Mouse (Mus musculus) kidney, adult 8-10 months (tissue): ENCODE measurements at regions not wholly inside any gene's neighbourhood (a gene's known extent, or its start where the extent isn't known, plus 50 kb on each side); places are given as distances from the start of the nearest gene placed in this dataset.

Experiments used
- DNase-seq, 2 experiments: peaks; one replicate each; pipeline ENCODE4 v3.0.0; 2022

DNA sequence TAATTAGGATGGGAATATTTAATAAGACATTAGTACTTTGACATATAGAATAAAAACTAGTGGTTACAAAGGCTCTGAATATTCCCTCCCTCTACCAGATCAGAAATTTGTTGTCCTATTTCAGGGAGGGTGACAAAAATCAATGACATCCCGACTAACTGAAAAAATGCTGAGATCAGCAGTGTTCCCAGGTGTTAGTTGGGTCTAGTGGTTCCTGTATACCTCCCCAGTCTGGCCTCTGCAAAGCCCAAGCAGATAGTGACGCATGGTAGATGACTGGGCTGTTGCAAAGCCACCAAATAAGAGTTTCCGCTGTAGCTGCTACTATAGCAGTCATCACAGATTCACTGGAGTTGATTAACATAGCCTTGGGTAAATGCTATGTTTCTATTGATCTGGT, 59.9 kb upstream of the Gm4791 start:
- no peak for DNase-seq

DNA sequence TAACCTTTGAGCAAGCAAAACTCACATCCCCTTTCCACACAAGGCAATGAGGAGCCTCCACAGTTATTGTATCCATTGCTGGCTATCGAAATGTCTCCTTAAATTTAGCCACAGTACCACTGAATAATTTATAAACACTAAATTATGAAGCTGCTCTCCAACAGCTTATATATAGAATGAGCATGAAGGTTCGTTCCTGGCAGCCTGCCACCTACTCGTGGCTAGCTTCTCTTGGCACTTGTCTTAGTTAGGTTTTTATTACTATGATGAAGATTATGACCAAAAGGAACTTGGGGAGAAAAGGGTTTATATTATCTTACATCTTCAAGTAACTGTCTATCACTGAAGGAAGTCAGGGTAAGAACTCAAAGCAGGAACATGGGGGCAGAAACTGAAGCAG, 72.9 kb upstream of the Gm4791 start:
- no peak for DNase-seq

DNA sequence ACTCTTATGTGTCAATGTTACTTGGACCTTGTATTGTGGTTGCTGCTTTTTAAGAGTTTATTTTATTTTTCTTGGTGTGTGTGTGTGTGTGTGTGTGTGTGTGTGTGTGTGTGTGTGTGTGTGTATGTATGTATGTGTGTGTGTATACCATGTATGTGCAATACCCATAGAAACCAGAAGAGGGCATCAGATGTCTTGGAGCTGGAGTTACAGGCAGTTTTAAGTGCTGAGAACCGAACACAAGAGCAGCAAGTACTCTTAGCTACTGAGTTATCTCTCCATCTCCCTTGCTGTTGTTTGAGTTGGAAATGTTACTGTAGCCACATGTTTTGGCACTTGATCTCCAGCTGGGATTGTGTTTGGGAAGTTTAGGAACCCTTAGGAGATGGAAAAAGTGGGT, 78.5 kb upstream of the Gm4791 start:
- DNase-seq, result no peak

DNA sequence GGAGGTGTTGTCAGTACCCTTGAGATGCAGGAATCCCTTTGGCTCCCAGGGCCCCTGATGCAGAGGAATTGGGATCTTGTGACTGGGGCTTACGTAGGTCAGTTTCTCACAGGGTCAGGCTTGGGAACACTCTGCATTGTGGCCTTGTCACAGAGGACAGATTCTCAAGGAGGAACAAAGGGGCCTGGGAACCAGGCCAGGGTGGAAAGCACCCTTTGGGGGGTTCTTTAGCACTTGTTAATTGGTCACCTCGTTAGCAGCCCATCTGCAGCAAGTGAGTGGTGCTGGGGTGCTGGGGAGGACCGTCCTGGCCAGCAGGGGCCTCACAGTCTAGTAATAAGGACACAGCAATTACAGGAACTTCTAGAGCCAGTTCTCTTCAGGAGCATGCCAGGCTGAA, 85.3 kb upstream of the Gm4791 start:
- DNase-seq, result no peak

DNA sequence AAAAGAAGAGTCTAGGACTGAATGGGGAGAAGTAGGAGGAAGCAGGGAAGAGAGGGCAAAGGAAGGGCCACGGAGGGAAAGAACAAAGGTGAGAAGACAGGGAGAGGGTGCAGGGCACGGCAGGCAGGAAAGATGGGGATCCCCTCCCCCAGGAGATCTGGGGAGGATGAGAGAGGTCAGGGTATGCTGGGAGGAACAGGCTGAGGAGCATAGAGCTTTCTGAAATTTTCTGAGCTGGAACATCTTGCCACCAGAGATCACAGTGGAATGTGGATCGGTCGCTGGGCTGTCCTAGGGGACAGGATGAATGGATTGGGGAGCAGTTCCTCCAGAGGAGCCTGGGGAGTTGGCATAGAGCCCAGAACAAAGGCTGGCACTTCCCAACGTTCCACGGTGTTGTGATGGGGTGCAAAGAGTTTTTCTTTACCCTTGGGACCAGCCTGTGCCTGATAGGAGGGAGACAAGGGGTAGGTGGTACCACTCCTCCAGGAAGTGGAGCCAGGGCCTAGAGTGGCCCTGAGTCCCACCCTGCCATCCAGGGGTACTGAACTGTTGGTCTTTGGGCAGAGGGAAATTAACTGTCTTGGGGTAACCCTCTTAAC, 89.0 kb upstream of the Gm4791 start:
- DNase-seq, result no peak

DNA sequence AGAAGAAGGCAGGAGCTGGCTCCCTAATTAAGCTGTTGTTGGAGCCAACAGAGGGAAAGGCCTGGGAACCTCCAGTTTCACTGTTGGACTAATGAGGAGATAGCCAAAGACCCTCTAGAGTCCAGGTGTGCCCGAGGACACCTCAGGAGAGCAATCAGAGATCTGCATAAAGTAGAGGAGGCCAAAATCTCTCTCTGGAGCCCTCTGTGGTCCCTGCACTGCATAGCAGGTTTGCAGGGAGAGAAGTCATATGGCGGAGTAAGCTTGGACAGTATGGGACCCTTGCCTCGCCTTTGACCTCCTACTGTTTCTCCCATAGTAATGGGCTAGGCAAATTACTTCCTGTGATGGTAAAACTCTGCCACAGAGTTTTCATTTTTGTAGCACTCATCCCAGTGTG, 93.5 kb upstream of the Gm4791 start:
- DNase-seq, result no peak

DNA sequence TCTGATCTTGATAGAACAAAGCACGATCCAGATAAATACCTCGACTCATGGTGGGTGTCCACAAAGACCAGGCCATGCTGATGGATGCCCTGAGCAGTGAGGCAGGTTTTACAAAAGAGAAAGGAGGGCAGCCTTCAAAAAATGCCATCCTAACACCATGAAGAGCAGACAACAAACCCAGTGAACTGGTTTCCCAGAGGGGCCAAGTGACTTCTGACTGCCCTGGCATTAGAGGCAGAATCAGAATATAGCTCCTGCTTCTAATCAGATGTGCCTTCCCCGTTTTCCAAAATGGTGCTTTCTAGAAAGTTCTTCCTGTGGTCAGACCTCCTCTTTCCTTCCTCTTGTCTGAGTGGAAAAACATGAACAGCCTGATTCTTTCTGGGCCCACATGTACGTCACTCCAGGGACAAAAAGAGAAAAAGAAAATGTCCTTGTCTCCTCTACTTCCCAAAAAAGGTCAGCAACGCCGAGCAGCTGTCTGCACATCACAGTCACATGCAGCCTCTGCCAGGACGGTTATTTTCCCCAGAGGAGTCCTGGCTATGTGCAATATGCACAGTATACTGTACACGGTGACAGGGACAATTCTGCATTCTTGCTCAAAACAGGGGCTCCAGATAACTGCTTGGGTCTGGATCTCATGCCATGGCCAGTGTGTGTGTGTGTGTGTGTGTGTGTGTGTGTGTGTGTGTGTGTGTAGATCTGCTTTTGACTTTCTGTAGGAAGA, 94.9 kb upstream of the Gm4791 start:
- DNase-seq, result no peak

DNA sequence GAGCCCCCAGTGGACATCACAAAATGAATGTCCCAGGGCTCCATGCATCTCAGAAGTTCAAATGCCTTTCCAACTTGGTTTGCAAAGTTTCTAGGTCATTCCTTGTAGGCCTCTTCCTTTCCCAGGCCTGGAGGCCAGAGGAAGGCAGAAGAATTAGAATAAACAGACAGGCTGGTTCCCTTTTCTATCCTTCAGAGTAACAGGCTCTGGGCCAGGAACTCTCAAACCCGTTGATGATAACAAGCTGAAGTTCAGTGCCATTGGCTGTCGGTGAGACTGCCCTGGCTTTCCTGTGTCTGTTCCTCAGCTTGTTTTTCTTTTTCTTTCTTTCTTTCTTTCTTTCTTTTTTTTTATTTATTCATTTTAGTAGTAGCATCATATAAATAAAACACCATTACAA, 99.3 kb upstream of the Gm4791 start:
- DNase-seq, result no peak

DNA sequence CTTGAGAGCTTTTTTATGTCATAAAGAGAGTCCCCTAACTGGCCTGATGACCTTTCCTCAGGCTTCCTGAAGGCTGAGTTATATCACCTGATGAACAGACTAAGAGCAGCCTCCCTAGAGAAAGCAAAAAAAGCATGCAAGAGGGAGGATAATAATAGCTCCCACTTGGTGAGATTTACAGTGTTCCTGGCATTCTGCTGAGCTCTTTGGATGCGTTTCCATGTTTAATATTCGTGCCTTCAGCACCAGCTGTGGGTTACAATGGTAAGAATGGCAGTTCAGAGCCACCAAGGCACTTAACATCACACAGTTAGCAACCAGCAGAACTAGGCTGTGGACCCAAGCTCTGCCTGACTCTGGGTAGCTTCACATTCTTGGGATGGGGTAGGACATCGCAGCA, 100.4 kb upstream of the Gm4791 start:
- no peak for DNase-seq

DNA sequence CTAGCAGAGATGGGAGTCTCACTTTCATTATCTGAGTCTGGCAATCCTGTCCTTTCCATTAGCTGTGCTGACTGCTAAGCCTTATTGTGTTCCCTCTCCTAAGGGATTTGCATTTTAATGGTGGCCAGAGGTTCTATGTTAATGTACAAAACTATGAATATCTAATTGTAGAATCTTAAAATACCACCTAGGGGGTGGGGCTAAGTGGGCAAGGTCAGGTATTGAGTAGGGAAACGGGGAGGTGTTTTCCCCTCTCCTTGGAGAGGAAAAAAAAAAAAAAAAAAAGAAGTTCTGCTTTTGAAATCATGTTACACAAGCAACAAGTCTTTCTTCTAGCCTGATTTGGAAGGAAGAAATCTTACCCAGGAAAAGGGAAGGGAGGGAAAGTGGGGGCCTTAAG, 106.7 kb upstream of the Gm4791 start:
- peak in 1 of 2 experiments; percentile 7 for DNase-seq

DNA sequence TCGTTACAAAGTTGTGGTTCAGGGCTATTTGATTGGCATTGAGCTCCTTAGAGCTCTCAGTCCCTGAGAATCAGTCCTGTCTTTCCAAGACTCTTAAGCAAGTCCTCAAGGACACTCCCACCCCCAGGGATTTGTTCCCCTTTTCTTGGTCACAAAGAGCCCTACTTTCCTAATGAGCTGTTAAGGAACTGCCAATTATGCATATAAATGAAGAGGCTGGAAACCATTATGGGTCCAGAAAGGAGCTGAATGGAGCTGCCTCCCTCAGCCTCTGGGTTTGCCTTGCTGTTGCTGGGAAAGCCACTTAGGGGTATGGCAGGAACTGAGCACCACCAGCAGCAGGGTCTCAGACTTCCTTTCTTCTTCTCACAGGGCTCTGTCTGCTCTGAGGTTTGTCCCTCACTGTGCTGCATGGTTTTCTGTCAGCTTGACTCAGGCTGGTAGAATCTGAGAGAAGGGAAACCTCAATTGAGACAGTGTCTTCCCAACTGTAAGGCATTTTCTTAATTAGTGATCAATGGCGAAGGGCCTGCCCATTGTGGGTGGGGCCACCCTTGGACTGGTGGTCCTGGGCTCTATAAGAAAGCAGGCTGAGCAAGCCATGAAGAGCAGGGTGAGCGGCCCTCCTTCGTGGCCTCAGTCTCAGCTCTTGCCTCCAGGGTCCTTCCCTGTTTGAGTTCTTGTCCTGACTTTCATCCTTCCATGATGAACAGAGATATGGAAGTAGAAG, 108.4 kb upstream of the Gm4791 start:
- DNase-seq, result peak in 1 of 2 experiments; percentile 2

DNA sequence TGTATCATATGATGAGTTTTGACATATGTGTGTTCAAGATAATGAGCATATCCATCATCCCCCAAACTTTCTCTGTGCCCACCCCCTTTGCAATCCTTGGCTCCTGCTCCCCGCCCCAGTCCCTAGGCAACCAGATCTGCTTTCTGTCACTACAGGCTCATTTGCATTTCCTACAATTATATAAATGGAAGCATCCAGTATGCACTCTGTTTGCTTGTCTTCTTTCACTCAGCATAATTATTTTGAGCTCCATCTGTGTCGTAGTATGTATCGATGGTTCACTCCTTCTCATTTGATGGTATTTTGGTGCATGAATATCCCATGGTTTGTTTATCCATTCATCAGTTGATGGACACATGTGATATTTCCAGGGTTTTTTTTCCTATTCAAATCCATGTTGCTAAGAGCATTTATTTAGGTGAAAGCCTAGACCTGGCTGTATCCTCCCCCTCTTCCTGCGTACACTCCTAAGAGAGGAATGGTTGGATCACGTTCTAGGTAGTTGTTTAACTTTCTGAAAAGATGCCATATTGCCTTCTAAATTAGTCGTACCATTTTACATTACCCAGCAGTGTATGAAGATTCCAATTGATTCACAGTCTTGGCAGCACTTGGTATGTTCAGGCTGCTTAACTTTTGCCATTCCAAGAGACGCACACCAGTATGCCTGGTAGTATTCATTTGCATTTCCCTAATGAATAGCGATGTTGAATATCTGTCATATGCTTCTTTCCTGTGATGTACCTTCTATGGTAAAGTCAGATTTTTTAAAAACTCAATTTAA, 127.1 kb upstream of the Gm4791 start:
- no peak for DNase-seq

DNA sequence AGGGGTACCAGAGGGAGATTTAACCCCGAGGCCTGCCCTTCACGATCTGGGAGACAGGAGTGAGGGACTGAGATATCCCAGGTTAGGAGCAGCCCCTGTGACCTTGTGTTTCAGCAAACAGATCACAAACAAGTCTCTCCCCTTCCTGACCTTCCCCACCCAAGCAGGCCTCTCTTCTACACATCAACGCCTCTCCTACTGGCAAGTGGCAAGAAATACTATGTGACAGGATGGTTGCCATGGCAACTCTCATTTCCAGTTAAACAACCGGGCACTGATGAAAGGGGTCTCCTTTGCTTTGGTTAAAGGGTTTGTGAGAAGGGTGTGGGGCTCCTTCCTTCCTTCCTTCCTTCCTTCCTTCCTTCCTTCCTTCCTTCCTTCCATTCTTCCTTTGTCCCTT, 134.6 kb upstream of the Gm4791 start:
- DNase-seq, result no peak

DNA sequence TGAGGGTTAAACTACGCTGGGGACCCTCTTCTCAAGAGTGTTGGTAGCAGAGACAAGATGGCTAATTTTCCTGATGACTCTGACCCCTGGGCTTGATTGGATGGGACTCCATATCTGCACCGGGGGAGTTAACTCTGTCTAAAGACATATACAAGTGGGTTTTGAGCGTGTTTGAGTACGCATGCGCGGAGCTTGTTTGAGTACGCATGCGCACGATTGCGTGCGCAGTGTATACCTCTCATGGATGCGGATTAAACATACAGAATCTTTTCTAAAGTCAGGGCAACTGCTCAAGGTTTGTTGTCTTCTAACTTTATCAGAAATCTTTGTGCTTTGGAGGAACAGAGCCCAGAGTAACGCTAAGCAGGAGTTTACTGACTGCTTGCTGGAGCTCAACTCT, 146.8 kb upstream of the Gm4791 start:
- no peak for DNase-seq

DNA sequence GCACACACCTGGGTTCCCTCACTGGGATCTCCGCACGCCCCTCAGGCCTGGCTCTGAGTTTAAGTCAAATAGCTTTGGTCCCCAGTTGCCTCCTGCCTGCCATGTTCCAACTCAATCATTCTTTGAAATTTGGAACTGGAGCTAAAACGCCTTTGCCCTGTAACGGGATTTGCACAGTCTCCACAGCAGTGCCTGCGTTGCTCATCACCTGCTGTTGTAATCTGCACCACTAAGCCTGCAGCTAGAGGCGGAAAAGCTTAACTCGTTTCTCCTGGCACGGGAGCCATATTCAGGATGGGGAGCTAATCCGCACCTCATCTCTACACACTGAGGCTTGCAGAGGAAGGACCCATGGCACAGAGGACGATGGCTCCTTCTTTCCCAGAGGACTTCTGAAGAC, 147.2 kb upstream of the Gm4791 start:
- no peak for DNase-seq

DNA sequence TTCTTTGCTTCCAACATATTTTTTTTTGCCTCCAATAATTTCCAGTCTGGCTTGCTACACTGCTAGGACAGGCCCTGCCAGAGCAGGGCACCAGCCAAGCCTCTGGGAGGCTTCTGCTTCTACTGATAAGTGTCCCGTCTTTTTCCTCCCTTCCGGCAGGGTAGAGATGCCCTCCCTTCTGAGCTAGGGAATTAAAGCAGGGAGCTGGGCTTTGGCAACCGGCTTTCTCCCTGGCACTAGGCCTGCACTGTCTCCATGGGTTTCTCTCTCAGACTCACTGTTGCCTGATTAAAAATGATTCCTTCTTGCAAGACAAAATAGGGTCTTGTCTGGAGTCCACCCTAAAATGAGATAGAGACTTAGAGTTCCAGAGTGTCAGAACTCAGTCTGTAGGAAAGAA, 153.3 kb upstream of the Gm4791 start:
- DNase-seq, result no peak

DNA sequence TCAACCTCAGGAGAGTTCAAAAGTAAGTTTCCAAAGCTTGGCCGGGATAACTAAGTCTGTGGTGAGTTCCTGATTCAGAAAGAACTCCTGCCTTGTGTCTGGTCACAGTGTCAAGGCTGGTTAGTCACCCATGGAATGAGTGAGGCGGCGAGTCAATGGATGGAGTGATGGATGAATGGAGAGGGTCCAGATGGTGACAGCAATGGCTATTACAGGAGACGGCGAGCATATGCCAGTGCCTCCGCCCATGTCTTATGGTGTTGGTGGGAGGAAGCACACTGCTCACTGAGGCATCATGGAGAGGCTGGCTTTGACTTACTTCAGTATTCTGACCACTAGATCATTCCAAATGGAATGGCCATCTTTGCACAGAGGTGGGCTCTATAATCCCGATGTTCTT, 154.8 kb upstream of the Gm4791 start:
- DNase-seq, result no peak

DNA sequence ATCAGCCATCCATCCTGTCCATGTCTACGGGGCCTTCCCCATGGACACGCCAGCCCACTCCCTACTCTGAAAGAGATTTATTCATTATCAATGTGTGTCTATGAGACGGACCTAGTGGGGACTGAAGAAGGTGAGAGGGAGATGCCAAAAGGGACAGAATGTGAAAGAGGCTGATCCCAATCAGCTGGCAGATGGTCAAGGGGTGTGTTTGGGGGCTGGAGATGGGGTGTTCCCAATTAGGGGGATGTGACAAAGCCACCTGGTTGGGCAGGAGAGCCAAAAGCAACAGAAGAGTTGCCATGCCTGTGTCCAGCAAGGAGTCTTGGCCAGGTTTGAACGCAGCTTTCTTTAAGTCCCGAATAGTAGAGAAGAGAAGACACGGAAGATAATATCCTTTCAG, 157.0 kb upstream of the Gm4791 start:
- DNase-seq, result no peak

DNA sequence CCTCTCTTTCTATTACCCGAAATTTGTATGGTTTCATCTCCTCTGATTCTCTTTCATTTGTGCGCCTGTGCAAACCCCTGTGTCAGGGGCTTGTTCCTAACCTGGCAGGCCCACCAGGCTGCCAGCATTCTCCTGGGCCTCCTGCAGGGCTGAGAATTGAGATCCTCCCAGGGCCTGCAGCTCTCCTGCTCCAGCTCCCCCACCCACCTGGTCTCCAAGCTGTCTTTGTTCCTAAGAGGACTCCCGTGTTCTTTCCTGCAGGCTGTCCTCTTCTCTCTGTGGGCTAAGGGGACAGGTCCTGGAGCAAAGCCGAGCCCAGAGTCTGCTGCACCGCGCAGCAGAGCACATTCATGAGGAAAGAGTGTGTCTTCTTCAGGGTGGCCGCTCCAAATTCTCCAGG, 163.3 kb upstream of the Gm4791 start:
- DNase-seq, result no peak

DNA sequence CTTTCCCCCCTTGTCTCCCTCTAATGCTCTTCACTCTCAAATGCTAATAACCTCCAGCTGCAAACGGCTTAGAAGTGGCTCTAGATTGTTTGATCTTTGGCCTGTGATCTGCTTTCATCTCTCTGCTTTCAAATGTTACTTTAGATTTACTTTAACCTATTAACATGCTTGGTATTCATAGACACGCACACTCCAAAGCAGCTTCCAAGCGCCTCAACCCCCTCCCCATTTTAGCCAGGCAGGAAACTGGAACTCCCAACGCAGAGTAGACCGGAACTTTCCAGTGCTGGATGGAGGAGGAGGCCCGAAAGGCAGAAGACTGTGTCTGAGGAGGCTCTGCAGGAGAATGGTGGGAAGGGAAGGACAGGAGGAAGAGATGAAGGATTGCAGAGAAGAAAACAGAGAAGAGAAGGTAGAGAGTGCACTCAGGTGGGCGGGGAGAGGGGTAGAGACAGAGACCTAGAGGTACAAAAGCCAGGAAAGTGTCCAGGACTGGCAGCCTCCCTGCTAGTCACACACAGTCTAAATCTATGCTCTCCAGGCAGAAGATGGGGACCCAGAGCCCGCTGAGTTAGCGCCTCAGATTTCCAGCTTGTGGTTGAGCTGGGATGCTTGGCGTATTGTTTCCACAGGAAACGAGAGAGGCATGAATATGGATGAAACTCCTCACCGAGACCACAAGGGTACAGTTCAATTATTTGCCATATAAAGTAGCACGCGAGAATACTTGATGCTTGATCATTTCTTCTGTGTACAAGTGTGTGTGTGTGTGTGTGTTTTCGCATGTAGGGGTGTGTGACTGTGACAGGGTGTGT, 167.6 kb upstream of the Gm4791 start:
- no peak for DNase-seq

DNA sequence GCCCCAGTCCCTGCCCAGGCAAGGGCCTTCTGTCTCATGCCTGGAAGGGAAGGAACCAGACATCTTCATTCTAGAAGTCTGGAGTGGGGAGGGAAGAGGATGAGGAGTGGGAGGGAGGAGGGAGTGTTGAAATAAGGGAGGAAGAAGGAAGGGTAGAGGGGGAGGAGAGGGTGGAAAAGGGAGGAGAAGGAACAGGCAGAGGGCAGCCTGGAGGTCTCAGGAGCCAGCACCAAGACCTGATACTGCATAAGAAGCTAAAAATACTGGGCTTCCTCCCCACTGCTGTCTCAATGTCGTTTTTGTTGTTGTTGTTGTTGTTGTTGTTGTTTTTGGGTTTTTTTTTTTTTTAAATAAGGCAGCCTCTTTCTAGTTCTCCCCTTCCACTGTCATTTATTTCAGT, 168.2 kb upstream of the Gm4791 start:
- no peak for DNase-seq

DNA sequence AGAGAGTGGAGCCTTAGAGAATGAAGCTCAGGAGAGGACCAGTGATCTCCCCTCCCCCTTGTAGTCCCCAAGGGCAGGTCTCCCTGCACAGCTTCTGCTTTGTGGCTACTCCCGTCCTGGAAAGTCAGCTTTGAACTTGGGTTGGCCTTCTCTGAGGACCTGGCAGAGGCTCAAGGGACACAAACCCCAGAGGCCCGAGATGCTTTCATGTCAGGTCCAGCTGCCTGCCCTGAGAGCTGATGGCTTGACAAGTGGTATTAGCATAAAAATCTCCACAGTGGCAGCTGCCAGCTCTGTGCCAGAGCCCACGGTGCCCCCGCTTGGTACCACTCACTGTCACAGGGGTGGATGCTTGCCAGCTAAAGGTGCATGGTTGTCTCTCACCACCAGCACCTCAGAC, 173.8 kb upstream of the Gm4791 start:
- DNase-seq, result no peak

DNA sequence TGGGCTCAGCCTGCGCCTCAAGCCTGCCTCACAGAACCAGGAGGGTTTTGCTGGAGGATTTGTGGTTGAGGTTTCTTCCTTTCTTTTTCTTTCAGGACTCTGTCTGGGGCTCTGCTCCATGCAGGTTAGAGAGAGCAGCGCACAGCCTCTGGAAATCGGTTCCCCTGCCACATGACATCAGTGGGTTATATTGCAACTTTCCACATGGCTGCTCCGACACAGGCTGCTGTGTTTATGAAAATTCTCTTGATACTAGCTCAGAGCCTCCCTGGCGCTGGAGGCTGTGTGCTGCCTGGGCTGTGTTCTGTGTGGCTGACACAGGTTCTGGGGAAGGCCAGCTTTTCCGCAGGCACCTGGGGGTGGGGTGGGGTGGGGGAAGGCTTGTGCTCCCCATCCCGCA, 178.7 kb upstream of the Gm4791 start:
- DNase-seq, result no peak
